Mouse (Mus musculus) c-Kit-positive CD71-positive TER-119-negative erythroid progenitor cells, embryonic 14.5 days (primary cell): ENCODE results near the gene Abcg1.

Experiments used
- DNase-seq: peaks from one replicate; pipeline ENCODE4 v3.0.0-alpha.2; 2013; ENCODE audit warnings: low read depth

The Abcg1 gene

DNA sequence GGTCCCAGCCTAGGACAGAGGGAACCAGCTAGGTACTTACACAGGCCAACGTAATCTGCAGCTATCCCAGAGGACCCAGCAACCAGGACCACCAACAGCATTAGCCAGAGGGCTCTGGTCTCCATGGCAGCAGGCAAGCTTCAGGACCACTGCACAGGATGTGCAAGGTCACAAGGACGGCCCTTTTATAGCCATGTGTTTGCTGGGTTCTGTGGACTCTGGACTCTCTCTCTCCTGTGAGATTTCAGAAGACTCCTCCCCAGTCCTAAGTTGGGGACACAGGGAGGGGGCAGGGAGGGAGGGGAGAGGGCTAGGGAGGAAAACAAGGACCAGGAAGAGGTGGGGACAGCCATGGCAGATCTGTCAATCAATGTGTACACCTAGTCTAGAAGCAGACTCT lies 72.0 kb downstream of the Abcg1 start, which contains the start of gene Tff3:
TSS of gene Tff3 (minus strand) at position 195 of the 400 bp plus-strand sequence.
- no peak for DNase-seq

DNA sequence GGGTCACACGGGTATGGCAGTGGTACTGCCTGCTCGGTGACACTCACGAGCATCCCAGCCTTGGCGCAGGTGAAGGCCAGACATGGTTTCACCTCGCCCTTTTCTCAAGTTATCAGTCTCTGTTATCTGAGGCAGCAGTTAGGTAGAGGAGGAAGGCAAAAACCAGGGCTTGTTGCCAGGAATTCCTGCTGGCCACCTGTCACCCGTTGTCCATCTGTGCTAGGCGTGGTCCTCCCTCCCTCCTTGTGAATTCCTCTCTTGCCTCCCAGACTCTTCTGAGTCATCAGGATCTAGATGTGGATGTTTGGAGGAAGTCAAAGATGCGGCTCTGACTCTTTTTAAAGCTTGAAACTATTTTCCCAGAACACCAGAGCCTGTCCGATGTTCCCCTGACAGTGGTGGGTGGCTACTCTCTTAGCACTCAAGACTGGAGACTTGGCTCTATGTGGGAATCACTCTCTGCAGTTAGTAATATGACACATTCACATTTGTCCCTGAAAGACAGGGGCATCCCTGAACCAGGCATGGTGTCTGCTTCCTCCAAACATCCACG lies 73.9 kb downstream of the Abcg1 start:
- no peak for DNase-seq

DNA sequence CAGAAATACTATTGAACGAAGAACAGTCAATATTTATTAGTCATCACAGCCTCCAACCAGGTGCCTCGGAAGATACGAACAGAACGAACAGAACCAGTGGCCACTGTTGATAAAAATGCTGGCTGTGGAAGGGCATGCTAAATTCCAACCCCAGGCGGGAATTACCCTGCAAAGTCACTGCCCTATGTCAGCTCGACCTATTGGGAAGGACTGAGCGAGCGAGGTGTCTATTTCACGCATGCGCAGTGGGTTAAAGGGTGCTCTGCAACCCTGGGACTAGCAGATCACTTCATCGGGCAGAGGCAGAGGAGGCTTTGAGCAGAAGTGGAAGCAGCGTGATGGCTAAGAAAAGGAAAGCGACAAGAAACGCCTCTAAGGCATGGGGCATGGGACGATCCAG lies 76.3 kb downstream of the Abcg1 start:
- no peak for DNase-seq

DNA sequence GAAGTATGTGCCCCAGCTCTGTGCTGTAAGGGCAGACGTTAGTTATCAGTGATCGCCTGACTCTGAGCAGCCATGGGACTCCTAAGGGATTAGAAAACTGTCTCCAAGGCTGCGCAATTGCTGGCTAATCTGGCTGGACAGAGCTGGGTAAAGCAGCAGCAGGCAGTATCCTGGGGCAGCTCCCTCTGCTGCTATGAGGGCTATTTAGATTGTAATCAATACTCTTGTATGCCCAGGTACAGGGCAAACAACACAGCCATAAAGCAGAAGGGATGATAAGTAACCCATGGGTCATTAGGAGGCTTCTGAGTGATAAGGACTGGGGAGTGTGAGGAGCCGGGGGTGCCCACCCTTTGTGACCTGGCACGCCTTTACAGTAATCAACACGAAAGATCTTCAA lies 77.4 kb downstream of the Abcg1 start:
- DNase-seq: no peak

DNA sequence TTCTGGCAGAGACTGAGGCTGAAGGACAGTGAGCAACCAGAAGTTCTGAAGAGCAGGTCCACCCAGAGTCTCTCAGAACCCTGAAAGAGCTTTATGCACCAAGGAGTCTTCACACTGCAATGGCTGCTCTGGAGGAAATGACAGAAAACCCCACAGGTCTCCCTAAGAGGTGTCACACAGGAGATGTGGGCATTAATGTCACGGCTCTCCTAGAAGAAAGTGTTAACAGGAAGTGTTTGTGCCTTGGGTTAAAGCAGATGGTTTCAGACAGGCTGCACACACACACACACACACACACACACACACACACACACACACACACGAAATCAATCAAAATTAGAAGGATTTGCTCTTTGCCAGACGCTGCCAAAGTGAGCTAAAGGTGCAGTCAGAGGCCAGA lies 78.8 kb downstream of the Abcg1 start:
- no peak for DNase-seq

DNA sequence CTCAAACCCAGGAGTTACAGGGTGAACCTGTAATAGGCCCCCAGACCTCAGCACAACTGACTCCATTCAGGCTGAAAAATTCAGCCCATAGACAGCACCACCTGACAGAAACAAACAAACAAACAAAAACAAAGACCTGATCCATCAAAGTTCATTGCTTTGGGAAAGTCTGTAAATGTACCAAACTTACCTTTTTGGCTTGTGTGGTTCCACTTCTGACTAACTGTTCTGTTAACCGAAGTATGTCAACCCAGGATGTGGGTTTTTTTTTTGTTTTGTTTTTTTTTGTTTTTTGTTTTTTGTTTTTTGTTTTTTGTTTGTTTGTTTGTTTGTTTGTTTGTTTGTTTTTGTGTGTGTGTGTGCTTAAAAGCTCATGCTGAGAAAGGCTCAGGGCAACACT lies 79.3 kb downstream of the Abcg1 start:
- no peak for DNase-seq

DNA sequence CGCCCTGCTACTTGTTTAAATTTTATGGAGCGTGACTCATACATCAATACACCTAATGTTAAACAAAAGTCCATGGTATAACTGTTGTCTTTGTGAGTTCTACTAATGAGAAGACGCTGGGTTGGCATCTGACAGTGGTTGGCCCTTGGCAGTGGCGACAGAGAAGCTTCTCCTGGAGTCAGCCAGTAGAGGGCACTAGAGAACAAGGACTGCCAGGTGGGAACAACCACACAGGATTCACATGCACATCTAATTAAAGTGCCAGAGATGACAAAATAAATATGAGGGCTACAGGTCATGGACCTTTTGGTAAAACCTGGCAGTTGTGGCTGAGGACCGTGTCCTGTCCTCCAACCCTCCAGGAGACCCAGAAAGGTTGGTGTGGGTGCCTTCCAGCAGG lies 80.9 kb downstream of the Abcg1 start:
- DNase-seq: peak; percentile 53

DNA sequence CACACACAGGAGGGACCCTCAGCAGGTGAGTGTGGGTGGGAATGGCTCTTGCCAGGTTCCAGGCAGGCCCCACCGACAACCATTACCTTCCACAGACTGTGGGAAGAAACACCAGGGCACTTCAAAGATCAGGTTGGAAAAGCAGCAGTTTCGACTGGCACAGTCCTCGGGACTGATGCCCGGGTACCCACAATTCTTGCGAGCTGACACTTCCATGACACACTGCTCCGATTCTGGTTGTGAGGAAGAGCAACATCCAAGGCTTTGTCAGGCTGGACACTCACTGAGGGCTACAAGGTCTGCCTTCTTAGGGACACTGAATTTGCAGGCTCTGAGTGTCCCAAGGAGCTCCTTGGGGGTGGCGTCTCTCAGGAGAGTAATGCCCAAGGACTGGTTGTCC lies 84.6 kb downstream of the Abcg1 start:
- DNase-seq: no peak

DNA sequence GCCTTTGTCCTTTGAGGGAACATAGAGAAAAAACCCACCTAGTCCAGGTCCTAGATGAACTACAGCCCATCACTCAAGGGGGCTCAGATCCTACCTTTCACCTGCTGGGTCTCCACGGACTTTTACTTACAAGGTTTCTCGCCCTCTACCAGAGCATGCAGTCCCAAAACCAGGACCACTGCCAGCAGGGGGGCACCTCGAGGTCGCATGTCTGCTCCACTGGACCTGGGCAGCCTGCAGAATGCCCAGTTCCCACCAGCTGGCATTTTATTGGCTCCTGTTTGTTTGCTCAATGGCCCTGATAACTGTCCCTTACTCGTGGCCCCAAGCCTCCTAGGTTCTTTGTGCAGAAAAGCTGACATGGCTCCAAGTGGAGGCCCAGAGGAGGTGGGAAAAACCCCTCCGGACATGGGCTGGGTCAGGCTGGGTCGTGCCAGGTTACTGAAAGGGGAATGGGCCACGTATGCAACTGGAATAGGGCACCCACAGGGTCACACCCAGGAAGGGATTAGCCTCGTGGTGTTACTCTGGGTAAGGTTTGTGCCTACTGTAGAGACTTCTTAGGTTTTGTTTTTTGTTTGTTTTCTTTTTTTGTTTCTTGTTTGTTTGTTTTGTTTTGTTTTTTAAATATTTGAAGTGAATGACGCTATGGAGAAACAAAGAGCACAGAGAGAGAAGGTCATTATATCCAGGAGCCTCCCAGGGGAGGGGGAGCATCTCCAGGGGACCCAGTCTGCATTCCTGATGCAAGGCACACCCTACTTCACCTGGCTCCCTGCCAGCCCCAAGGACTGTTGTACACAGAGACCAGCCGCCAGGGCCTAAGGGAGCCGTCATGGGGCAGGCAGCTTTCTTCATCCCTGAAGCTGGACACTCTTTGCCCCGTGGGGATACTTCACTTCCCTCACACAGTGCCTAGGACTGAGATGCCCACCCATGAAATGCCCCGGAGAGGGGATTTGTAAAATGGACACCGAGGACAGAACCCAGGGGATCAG lies 86.9 kb downstream of the Abcg1 start, which contains the start of gene Tff2:
TSS of gene Tff2 (minus strand) at position 243 of the 998 bp plus-strand sequence.
- DNase-seq: no peak

DNA sequence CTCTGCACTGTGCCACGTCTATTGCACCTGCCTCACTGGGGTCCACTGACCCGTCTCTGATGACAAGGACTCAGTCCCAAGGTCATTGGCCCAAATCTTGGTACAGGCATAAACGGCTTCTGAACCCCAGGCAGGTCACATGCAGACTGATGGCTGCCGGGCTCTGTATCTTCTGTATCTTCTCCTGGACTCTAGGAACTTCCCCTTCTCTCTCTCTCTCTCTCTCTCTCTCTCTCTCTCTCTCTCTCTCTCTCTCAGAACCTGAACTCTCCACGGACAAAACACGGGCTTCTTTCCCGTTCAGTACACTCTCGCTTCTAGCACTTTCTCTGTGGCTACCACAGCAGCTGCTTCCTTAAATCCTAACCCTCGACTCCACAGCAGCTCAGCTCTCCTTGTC lies 88.5 kb downstream of the Abcg1 start:
- DNase-seq: no peak

DNA sequence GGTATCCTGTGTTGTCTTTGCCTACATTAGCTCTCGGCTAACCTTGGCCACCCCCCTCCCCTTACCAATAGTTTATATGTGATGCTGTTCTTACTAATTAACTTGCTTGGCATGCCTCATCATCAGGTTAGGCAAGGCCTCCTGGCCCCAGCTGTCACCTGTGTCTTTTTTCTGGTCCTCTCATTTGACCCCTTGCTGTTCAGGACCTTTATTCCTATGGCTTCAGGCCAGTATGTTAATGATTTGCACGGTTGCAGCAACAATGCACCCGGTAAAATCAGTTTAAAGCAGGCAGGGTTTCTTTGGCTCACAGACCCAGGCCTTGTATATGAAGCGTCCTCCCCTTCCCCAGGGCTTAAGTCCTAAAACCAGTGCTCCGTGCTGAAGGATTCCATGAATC lies 95.0 kb downstream of the Abcg1 start:
- DNase-seq: no peak

DNA sequence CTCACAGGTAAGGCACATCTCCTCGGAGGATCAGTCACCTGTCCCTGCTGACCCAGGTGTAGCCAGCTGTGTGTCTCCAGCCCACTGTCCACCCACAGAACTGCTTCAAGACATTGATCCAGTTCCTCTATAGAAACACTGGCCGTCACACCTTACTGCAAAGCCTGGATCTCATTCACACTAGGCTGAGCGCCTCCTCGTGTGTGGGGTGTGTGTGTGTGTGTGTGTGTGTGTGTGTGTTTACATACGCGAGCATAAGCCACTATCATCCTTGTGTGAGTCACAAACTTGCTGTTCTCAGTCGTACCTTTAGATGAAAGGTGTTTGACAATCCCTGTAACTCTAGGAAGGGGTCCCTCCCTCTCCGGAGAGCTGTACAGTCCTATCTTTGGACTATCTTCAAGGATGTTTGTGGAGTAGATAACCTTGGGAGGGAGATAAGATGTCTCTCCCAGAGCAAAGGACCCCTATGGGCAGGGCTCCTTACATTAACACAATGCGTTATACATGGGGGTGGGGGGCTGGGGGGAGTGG lies 95.6 kb downstream of the Abcg1 start:
- DNase-seq: no peak

DNA sequence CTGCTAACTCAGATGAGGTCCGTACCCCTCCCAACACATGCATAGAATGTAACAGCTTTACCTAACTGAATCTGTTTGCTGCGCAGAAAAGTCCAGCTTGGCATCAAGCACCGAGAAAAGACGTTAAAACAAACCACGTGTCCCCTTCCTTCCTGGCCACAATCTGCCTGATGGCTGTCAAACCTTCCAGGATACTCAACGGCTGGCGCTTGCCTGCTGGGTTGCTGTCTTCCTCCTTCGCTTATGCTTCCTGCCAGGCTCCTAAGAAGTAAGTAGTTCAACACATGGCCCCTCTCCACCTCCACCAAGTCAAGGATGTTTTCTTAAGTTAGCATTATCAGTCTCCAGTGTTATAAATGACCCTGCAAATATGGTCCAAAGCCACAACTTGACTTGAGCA lies 96.3 kb downstream of the Abcg1 start:
- no peak for DNase-seq

DNA sequence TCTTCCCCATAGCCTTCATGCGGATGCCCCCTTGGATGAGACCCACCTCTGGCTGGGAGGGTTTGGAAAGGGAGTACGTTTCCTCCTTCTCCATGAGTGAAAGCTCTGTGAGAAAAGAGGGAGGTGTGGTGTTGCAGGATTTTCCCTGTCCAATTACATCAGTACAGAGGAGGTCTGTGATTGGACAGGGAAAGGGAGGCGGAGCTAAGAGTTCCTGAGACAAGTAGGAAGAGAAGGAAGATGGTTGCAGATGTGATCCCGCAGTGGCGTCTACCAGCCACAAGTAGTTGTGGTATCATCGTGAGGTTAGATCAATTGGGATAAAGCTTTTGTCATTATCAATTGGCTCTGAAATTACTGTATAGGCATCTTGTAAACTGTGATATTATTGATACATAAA lies 100.4 kb downstream of the Abcg1 start:
- DNase-seq: no peak

DNA sequence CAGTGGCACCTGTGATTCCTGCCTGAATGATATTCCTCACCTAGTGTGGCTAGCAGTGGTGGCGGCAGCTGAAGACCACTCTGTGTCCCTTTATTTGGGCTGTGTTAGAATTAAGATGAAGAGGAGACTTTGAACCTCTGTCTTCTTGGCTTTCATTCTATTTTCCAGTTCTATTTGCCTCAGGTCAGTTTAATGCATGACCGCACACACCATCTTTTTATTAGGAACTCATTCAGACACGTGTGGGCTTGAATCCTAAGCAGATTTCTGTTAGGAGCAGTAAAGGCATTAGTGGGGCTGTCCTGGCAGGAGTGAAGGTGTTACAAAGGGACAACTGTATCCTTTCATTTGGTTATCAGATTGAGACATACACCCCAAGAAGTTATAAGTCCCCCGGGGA lies 102.8 kb downstream of the Abcg1 start:
- no peak for DNase-seq

DNA sequence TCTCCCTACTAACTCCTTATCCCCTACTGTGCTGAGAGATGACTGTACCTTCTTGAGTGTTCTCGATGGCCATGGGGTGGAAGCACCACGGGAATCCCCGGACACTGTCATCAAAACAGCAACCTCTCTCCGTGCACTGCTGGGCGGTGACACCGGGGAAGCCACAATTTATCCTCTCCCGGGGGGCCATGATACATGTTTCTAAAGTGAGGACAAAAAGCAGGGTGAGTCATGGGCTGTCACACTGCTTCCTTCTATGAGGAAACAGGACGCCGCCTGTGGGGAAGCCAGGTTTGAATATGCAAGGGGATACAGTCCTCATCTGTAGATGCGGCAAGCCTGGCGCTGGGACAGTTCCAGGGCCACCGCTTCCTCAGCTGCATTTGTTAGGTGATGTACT lies 105.1 kb downstream of the Abcg1 start:
- no peak for DNase-seq

DNA sequence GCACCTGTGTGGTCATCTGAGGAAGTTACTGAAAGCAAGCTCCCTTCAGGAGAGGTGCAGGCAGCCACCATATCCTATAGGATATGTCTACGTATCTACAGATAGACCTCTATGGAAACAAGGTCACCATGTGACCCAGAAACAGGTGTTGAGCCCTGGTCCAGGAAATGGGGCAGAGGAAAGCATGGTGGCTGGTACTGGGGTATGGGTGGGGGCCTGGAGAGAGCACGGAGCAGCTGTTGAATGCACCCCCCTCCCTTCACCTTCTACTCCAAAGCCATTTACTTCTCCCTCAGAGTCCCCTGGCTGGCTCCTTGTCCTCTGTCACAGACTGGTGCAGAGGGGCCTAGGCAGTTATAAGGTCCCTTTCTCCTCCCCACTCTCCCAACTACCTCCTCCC lies 106.3 kb downstream of the Abcg1 start:
- DNase-seq: no peak

DNA sequence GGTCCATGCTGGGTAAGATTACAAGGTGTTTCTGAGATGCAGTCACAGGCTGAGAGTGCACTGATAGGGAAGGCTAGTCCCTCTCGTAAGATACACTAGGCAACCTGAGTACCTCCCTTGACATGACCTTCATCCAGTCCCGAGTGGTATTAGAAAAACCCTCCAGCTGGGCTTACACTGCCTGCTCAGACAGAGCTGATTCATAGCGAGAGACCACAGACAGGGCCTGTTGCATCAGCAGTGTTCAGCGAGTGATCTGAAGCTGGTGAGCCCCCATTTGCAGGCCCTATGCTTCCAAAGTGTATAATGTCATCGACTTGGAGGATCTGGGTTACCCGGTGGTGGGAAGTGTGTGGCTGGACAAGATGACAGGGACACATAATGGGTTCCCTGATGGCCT lies 107.7 kb downstream of the Abcg1 start, which contains the start of gene Tff1:
TSS of gene Tff1 (minus strand) at position 151 of the 400 bp plus-strand sequence.
- DNase-seq: no peak
